Mouse (Mus musculus) liver, postnatal 0 days (tissue): ENCODE measurements around the gene Ackr2. TPM values are rescaled to one million over a fixed set of nuclear protein-coding genes. Genes with fewer than 3 reads are reported as not detected.

Experiments used
- ATAC-seq: fragments of 200-750 bp; cut with Nextera tagmentation; 2 replicates; pipeline ENCODE4 v1.8.0; 2017; ENCODE audit warnings: mild to moderate bottlenecking, moderate library complexity
- DNase-seq: peaks from one replicate; pipeline ENCODE4 v3.0.0-alpha.2; 2016
- H3K27ac ChIP-seq: fragments of 300-500 bp; sonication (generic); 2 replicates; pipeline ENCODE4 v1.5.1; 2014; ENCODE audit warnings: antibody characterized with exemption, moderate library complexity, mild to moderate bottlenecking, low read depth
- H3K27me3 ChIP-seq: fragments of 300-500 bp; sonication (generic); 2 replicates; pipeline ENCODE4 v1.6.1; 2014; ENCODE audit warnings: low read length, control low read depth, mixed read lengths; ENCODE audit not compliant: insufficient read depth
- H3K36me3 ChIP-seq: fragments of 300-500 bp; sonication (generic); replicated peaks from 2 replicates; pipeline ENCODE4 v1.6.1; 2014; ENCODE audit warnings: mild to moderate bottlenecking, control low read depth, low read length, moderate library complexity, mixed read lengths; ENCODE audit not compliant: insufficient read depth
- H3K4me1 ChIP-seq: fragments of 300-500 bp; sonication (generic); 2 replicates; pipeline ENCODE4 v1.6.1; 2014; ENCODE audit warnings: antibody characterized with exemption, mild to moderate bottlenecking, control low read depth; ENCODE audit not compliant: insufficient read depth
- H3K4me2 ChIP-seq: fragments of 300-500 bp; sonication (generic); 2 replicates; pipeline ENCODE4 v1.6.1; 2014; ENCODE audit warnings: low read depth, mild to moderate bottlenecking, low read length, moderate library complexity, mixed read lengths
- H3K4me3 ChIP-seq: fragments of 300-500 bp; sonication (generic); 2 replicates; pipeline ENCODE4 v1.5.1; 2014; ENCODE audit warnings: low read depth, low read length
- H3K9ac ChIP-seq: fragments of 300-500 bp; sonication (generic); replicated peaks from 2 replicates; pipeline ENCODE4 v1.6.1; 2014; ENCODE audit warnings: mild to moderate bottlenecking, moderate library complexity
- H3K9me3 ChIP-seq: fragments of 300-500 bp; sonication (generic); 2 replicates; pipeline ENCODE4 v1.6.1; 2016; ENCODE audit warnings: mild to moderate bottlenecking, control low read depth, low read length, mixed read lengths
- CTCF ChIP-seq: sonication (generic); IDR thresholded peaks from 2 replicates; pipeline ENCODE4 v1.5.1; 2016; ENCODE audit warnings: antibody characterized with exemption, low read depth
- EP300 ChIP-seq: IDR thresholded peaks from 2 replicates; pipeline ENCODE4 v1.6.1; 2016; ENCODE audit warnings: antibody characterized with exemption, low read depth, mild to moderate bottlenecking
- WGBS: fragments of 180-500 bp; shearing (Covaris S2); extraction: QIAGEN DNeasy Blood & Tissue Kit; methylation state at CpG from one replicate; pipeline ENCODE4 v1.1.7; 2014; ENCODE audit not compliant: insufficient replicate concordance; 5-methylcytosine and 5-hydroxymethylcytosine counted together
- polyA plus RNA-seq: library from polyadenylated mRNA; unstranded; fragments of >200 nt; fragmentation: Nextera tagmentation; extraction: Ambion mirVana; gene quantifications from 2 replicates; pipeline ENCODE4 v1.2.1, GENCODE M21; 2015

The Ackr2 gene
- polyA plus RNA-seq, 1 experiment from 2014 or later, result 1.0 TPM

- no peaks in the 10 kb centered on the region; the same call in 1 of the 2 replicates for H3K4me1 ChIP-seq
- no peaks in the 10 kb centered on the region for H3K27me3 ChIP-seq
- no peak overlapping the region for H3K27ac ChIP-seq
- H3K9me3 ChIP-seq, result no peaks in the 10 kb centered on the region
- 58% methylated on average over 21 of the region's 21 CpGs for WGBS
- H3K9ac ChIP-seq, result peak overlapping the region; percentile 44; the same call in 1 of the 2 replicates
- peak overlapping the region; percentile 37 for H3K4me3 ChIP-seq
- DNase-seq (no peak), ATAC-seq (peak; percentile 65)
- TF ChIP-seq CTCF (no peak), EP300 (no peak)
- peak overlapping the region; percentile 50 for H3K4me2 ChIP-seq
- H3K36me3 ChIP-seq, result no peaks in the 10 kb centered on the region
Observed at GRCm38 (mm10) chr9:121937944-121938355, 39.8 kb downstream of the Ackr2 start.

GRCm38 (mm10) chr9:121943005-121943404 is 44.9 kb downstream of the Ackr2 start:
- Histone ChIP-seq H3K36me3 (no peaks in the 10 kb centered on the region), H3K4me1 (no peaks in the 10 kb centered on the region; the same call in 1 of the 2 replicates), H3K27ac (peak overlapping the region; percentile 31; the same call in 1 of the 2 replicates), H3K4me3 (no peak overlapping the region), H3K9me3 (no peaks in the 10 kb centered on the region), H3K27me3 (no peaks in the 10 kb centered on the region), H3K4me2 (no peak overlapping the region), H3K9ac (no peak overlapping the region)
- TF ChIP-seq EP300 (no peak), CTCF (no peak)
- 65% methylated on average over 3 of the region's 3 CpGs for WGBS
- ATAC-seq (no peak), DNase-seq (no peak)

- DNase-seq (no peak), ATAC-seq (no peak)
- H3K36me3 ChIP-seq, result no peaks in the 10 kb centered on the region
- no peak overlapping the region for H3K27ac ChIP-seq
- 61% methylated on average over 3 of the region's 3 CpGs for WGBS
- no peak overlapping the region for H3K4me3 ChIP-seq
- no peak for TF ChIP-seq CTCF
- no peak for TF ChIP-seq EP300
- H3K9me3 ChIP-seq, result no peaks in the 10 kb centered on the region
- no peak overlapping the region for H3K9ac ChIP-seq
- no peaks in the 10 kb centered on the region for H3K27me3 ChIP-seq
- H3K4me1 ChIP-seq, result no peaks in the 10 kb centered on the region; the same call in 1 of the 2 replicates
- no peak overlapping the region for H3K4me2 ChIP-seq
Observed at GRCm38 (mm10) chr9:121943628-121944027, 45.5 kb downstream of the Ackr2 start.

- H3K9ac ChIP-seq, result no peak overlapping the region
- H3K27ac ChIP-seq, result no peak overlapping the region
- H3K4me3 ChIP-seq, result no peak overlapping the region
- ATAC-seq (no peak), DNase-seq (peak; percentile 57)
- H3K27me3 ChIP-seq, result no peaks in the 10 kb centered on the region
- WGBS, result 10% methylated on average over 4 of the region's 4 CpGs
- TF ChIP-seq CTCF (peak; percentile 69), EP300 (no peak)
- H3K4me1 ChIP-seq, result peaks cover 16% of the 10 kb centered on the region
- no peak overlapping the region for H3K4me2 ChIP-seq
- no peaks in the 10 kb centered on the region for H3K9me3 ChIP-seq
- no peaks in the 10 kb centered on the region for H3K36me3 ChIP-seq
Observed at GRCm38 (mm10) chr9:121947784-121948183, 49.6 kb downstream of the Ackr2 start.

- WGBS, result 60% methylated on average over 4 of the region's 4 CpGs
- Histone ChIP-seq H3K9me3 (no peaks in the 10 kb centered on the region), H3K9ac (no peak overlapping the region), H3K27ac (no peak overlapping the region), H3K4me2 (no peak overlapping the region), H3K4me3 (no peak overlapping the region), H3K27me3 (no peaks in the 10 kb centered on the region), H3K4me1 (peaks cover 18% of the 10 kb centered on the region), H3K36me3 (no peaks in the 10 kb centered on the region)
- DNase-seq (no peak), ATAC-seq (no peak)
- TF ChIP-seq CTCF, result no peak
- TF ChIP-seq EP300, result no peak
Observed at GRCm38 (mm10) chr9:121948431-121948830, 50.3 kb downstream of the Ackr2 start.

GRCm38 (mm10) chr9:121950418-121951113 is 52.4 kb downstream of the Ackr2 start, which contains the start of gene Fam198a:
Fam198a (plus strand) TSS chr9:121950988.
- WGBS, result 19% methylated on average over 14 of the region's 14 CpGs
- peak; percentile 79 for DNase-seq

More at GRCm38 (mm10) chr9:121950418-121951113, 52.4 kb downstream of the Ackr2 start, which contains the start of gene Fam198a:
- Histone ChIP-seq H3K36me3 (no peaks in the 10 kb centered on the region), H3K4me3 (no peak within 1 kb of the TSS), H3K27me3 (no peaks in the 10 kb centered on the region), H3K4me1 (peaks cover 18% of the 10 kb centered on the region), H3K27ac (0 out of 2 replicates have a peak within 1 kb of the TSS, but pooled peaks have one; percentile 51), H3K9ac (peak within 1 kb of the TSS; percentile 9; the same call in 1 of the 2 replicates), H3K4me2 (peak within 1 kb of the TSS; percentile 54), H3K9me3 (no peaks in the 10 kb centered on the region)
- TF ChIP-seq CTCF (no peak), EP300 (no peak)
- ATAC-seq, result peak; percentile 66
